ENCODE assay signal across 24 mouse cellular contexts in genomic region chr11:70251853-70252252, GRCm38 (mm10). TPM values are rescaled to one million over a fixed set of nuclear protein-coding genes. Genes with fewer than 3 reads are reported as not detected.
DNase-seq lines count a peak whose midpoint lies in the region; ATAC-seq and TF ChIP-seq lines count a peak whose summit lies in the region.
"Had no signal": no experiment of that assay in that cellular context is flagged by ENCODE, and none has a peak within 500 bp of the region (broad histone marks: within the 10 kb centered on the region; RNA-seq: fewer than 3 reads in every experiment).

No protein-coding gene starts in this region.

- H3K9me3 ChIP-seq in heart, postnatal 0 days (replicated peaks; ENCODE audit: control insufficient read depth, low read length) = no peaks in the 10 kb centered on the region
- no peaks in the 10 kb centered on the region for H3K9me3 ChIP-seq in heart, embryonic 10.5 days
- H3K9me3 ChIP-seq in liver, embryonic 13.5 days (replicated peaks) = no peaks in the 10 kb centered on the region
- H3K9me3 ChIP-seq in liver, embryonic 11.5 days (ENCODE audit: control insufficient read depth, low read length) = no peaks in the 10 kb centered on the region
- H3K9me3 ChIP-seq in megakaryocyte, embryonic 14.5 days = peaks cover 3% of the 10 kb centered on the region; the same call in 1 of the 2 replicates
- H3K9me3 ChIP-seq: embryonic facial prominence, embryonic 13.5 days; embryonic facial prominence, embryonic 15.5 days; forebrain, embryonic 10.5 days; forebrain, embryonic 12.5 days had no signal

- no peak; the same call in 1 of the 2 replicates for TF ChIP-seq EP300 in heart, postnatal 0 days (IDR thresholded peaks at IDR 0.05; ENCODE audit: low read depth)

- peaks cover 43% of the 10 kb centered on the region for H3K27me3 ChIP-seq in heart, postnatal 0 days (ENCODE audit: control insufficient read depth, insufficient read depth, low read length)
- H3K27me3 ChIP-seq in heart, embryonic 10.5 days (ENCODE audit: insufficient read depth, poor library complexity, severe bottlenecking) = peaks cover 69% of the 10 kb centered on the region
- peaks cover 71% of the 10 kb centered on the region for H3K27me3 ChIP-seq in liver, embryonic 13.5 days
- peaks cover 43% of the 10 kb centered on the region for H3K27me3 ChIP-seq in liver, embryonic 11.5 days (replicated peaks; ENCODE audit: control insufficient read depth, insufficient read depth, low read length)
- H3K27me3 ChIP-seq in megakaryocyte, embryonic 14.5 days (replicated peaks) = no peaks in the 10 kb centered on the region

- no peaks in the 10 kb centered on the region for H3K4me1 ChIP-seq in heart, postnatal 0 days (ENCODE audit: control insufficient read depth, insufficient read depth)
- H3K4me1 ChIP-seq in heart, embryonic 10.5 days = peaks cover 14% of the 10 kb centered on the region
- H3K4me1 ChIP-seq in liver, embryonic 13.5 days (replicated peaks) = peaks cover 8% of the 10 kb centered on the region; the same call in 1 of the 2 replicates
- H3K4me1 ChIP-seq in liver, embryonic 11.5 days (replicated peaks; ENCODE audit: control insufficient read depth, insufficient read depth, low read length) = 0 out of 2 replicates have a peak, but pooled peaks cover 2% of the 10 kb centered on the region
- peaks cover 97% of the 10 kb centered on the region for H3K4me1 ChIP-seq in megakaryocyte, embryonic 14.5 days

- 52% methylated on average over 8 of the region's 8 CpGs for WGBS in heart, postnatal 0 days
- WGBS in heart, embryonic 10.5 days = 63% methylated on average over 8 of the region's 8 CpGs
- WGBS in liver, embryonic 13.5 days (ENCODE audit: insufficient replicate concordance) = 51% methylated on average over 8 of the region's 8 CpGs
- WGBS in liver, embryonic 11.5 days = 70% methylated on average over 8 of the region's 8 CpGs

- TF ChIP-seq CTCF in heart, postnatal 0 days (IDR thresholded peaks at IDR 0.05; ENCODE audit: low read depth) = no peak

- H3K9ac ChIP-seq in heart, postnatal 0 days (replicated peaks; ENCODE audit: low read depth, low read length) = no peak overlapping the region
- H3K9ac ChIP-seq in liver, embryonic 13.5 days = no peak overlapping the region
- H3K9ac ChIP-seq in liver, embryonic 11.5 days (ENCODE audit: low read depth, low read length) = no peak overlapping the region
- H3K9ac ChIP-seq: embryonic facial prominence, embryonic 13.5 days; embryonic facial prominence, embryonic 15.5 days; forebrain, embryonic 12.5 days had no signal

- no peak overlapping the region for H3K4me2 ChIP-seq in heart, postnatal 0 days (ENCODE audit: low read depth, low read length)
- no peak overlapping the region for H3K4me2 ChIP-seq in liver, embryonic 13.5 days
- no peak overlapping the region for H3K4me2 ChIP-seq in liver, embryonic 11.5 days
- H3K4me2 ChIP-seq: embryonic facial prominence, embryonic 13.5 days; embryonic facial prominence, embryonic 15.5 days; forebrain, embryonic 12.5 days had no signal

- DNase-seq in heart, postnatal 0 days (ENCODE audit: low spot score) = no peak
- no peak for DNase-seq in heart, embryonic 10.5 days (ENCODE audit: low spot score)
- no peak for DNase-seq in liver, embryonic 13.5 days
- DNase-seq in liver, embryonic 11.5 days (ENCODE audit: low spot score) = no peak
- DNase-seq: adrenal gland, adult 2 months; adrenal gland, postnatal 10 days; adrenal gland, postnatal 25 days; cerebellum, adult 11 months; cerebellum, adult 18-20 months; cerebellum, adult 8-10 months; cerebellum, adult 9-11 months; cerebellum, postnatal 14 days; cerebellum, postnatal 36 days; embryo, embryonic 11 days had no signal

- no peak overlapping the region for H3K27ac ChIP-seq in heart, postnatal 0 days (ENCODE audit: low read depth)
- H3K27ac ChIP-seq in heart, embryonic 10.5 days = no peak overlapping the region
- H3K27ac ChIP-seq in liver, embryonic 13.5 days = no peak overlapping the region
- no peak overlapping the region for H3K27ac ChIP-seq in liver, embryonic 11.5 days (ENCODE audit: low read depth, low read length)
- H3K27ac ChIP-seq: embryonic facial prominence, embryonic 13.5 days; embryonic facial prominence, embryonic 15.5 days; forebrain, embryonic 10.5 days; forebrain, embryonic 12.5 days had no signal

- no peak overlapping the region for H3K4me3 ChIP-seq in heart, postnatal 0 days (ENCODE audit: low read depth, low read length)
- H3K4me3 ChIP-seq in heart, embryonic 10.5 days = no peak overlapping the region
- no peak overlapping the region for H3K4me3 ChIP-seq in liver, embryonic 13.5 days (replicated peaks)
- no peak overlapping the region for H3K4me3 ChIP-seq in liver, embryonic 11.5 days (ENCODE audit: low read depth, low read length)
- peak overlapping the region; percentile 94 for H3K4me3 ChIP-seq in megakaryocyte, embryonic 14.5 days (replicated peaks)
- H3K4me3 ChIP-seq: embryonic facial prominence, embryonic 13.5 days; embryonic facial prominence, embryonic 15.5 days; erythroblast, embryonic 14.5 days; forebrain, embryonic 10.5 days; forebrain, embryonic 12.5 days had no signal

- H3K36me3 ChIP-seq in heart, postnatal 0 days (replicated peaks; ENCODE audit: control insufficient read depth, insufficient read depth, low read length) = no peaks in the 10 kb centered on the region
- H3K36me3 ChIP-seq in heart, embryonic 10.5 days = no peaks in the 10 kb centered on the region
- no peaks in the 10 kb centered on the region for H3K36me3 ChIP-seq in liver, embryonic 13.5 days
- no peaks in the 10 kb centered on the region for H3K36me3 ChIP-seq in liver, embryonic 11.5 days (ENCODE audit: control insufficient read depth, insufficient read depth, low read length)
- peaks cover 86% of the 10 kb centered on the region for H3K36me3 ChIP-seq in megakaryocyte, embryonic 14.5 days (replicated peaks; ENCODE audit: low read length)
- H3K36me3 ChIP-seq: embryonic facial prominence, embryonic 13.5 days; embryonic facial prominence, embryonic 15.5 days; forebrain, embryonic 10.5 days; forebrain, embryonic 12.5 days had no signal

- peak; percentile 39; the same call in 1 of the 2 replicates for ATAC-seq in heart, postnatal 0 days (ENCODE audit: insufficient read depth, low read depth)
- 0 out of 2 replicates have a peak, but pooled peaks have one; percentile 26 for ATAC-seq in liver, embryonic 13.5 days (ENCODE audit: low read depth)
- no peak for ATAC-seq in liver, embryonic 11.5 days (replicated peaks; ENCODE audit: low FRiP score)
- no peak for ATAC-seq in megakaryocyte, adult 5-6 weeks (ENCODE audit: poor library complexity, severe bottlenecking)
- ATAC-seq: forebrain, embryonic 14.5 days had no signal

RNA-seq across cellular contexts. Expression of gene Alox12, which starts 3.3 kb away (rescaled TPM):
- 1.4 and 2.5 TPM in 2 replicates for total RNA-seq in heart, postnatal 0 days (2014; rRNA removed; ENCODE audit: low replicate concordance)
- polyA plus RNA-seq in heart, postnatal 0 days (2015; fragmentation: Nextera tagmentation; extraction: Ambion mirVana) = 2.3 TPM in 2 replicates
- 3.9 and 5.0 TPM in 2 replicates for polyA plus RNA-seq in heart, embryonic 10.5 days (2016; fragmentation: Nextera tagmentation; extraction: Ambion mirVana)
- polyA plus RNA-seq in liver, embryonic 13.5 days (2015; fragmentation: Nextera tagmentation; extraction: Ambion mirVana) = 19.5 and 21.6 TPM in 2 replicates
- polyA plus RNA-seq in liver, embryonic 11.5 days (2014; fragmentation: Nextera tagmentation; extraction: Ambion mirVana) = 21.5 and 22.5 TPM in 2 replicates
- polyA plus RNA-seq in megakaryocyte, embryonic 14.5 days (2012; ENCODE audit: insufficient read depth, low replicate concordance) = 66.3 and 164 TPM in 2 replicates
- not detected in 2 replicates for total RNA-seq in megakaryocyte, adult 5-6 weeks (2015)
- not detected in 2 replicates for total RNA-seq in megakaryocyte, adult 5-6 weeks (2017)
- total RNA-seq: MEL had no signal

RNA-seq across cellular contexts. Expression of gene Rnasek, which starts 12.2 kb away (rescaled TPM):
- 13.1 and 75.0 TPM in 2 replicates for total RNA-seq in heart, postnatal 0 days (2014; rRNA removed; ENCODE audit: low replicate concordance)
- polyA plus RNA-seq in heart, postnatal 0 days (2015; fragmentation: Nextera tagmentation; extraction: Ambion mirVana) = 311 and 336 TPM in 2 replicates
- 126 and 165 TPM in 2 replicates for polyA plus RNA-seq in heart, embryonic 10.5 days (2016; fragmentation: Nextera tagmentation; extraction: Ambion mirVana)
- 155 and 175 TPM in 2 replicates for polyA plus RNA-seq in liver, embryonic 13.5 days (2015; fragmentation: Nextera tagmentation; extraction: Ambion mirVana)
- polyA plus RNA-seq in liver, embryonic 11.5 days (2014; fragmentation: Nextera tagmentation; extraction: Ambion mirVana) = 184 and 188 TPM in 2 replicates
- 869 and 1,064 TPM in 2 replicates for polyA plus RNA-seq in megakaryocyte, embryonic 14.5 days (2012; ENCODE audit: insufficient read depth, low replicate concordance)
- total RNA-seq in megakaryocyte, adult 5-6 weeks (2015) = 221 and 238 TPM in 2 replicates
- total RNA-seq in megakaryocyte, adult 5-6 weeks (2017) = 29.7 and 38.5 TPM in 2 replicates

RNA-seq across cellular contexts. Expression of gene Gm21988, which starts 12.2 kb away (rescaled TPM):
- total RNA-seq in heart, postnatal 0 days (2014; rRNA removed; ENCODE audit: low replicate concordance) = 6.8 and 15.2 TPM in 2 replicates
- 7.5 and 8.6 TPM in 2 replicates for polyA plus RNA-seq in heart, postnatal 0 days (2015; fragmentation: Nextera tagmentation; extraction: Ambion mirVana)
- 6.5 and 8.7 TPM in 2 replicates for polyA plus RNA-seq in heart, embryonic 10.5 days (2016; fragmentation: Nextera tagmentation; extraction: Ambion mirVana)
- polyA plus RNA-seq in liver, embryonic 13.5 days (2015; fragmentation: Nextera tagmentation; extraction: Ambion mirVana) = 6.5 and 7.1 TPM in 2 replicates
- polyA plus RNA-seq in liver, embryonic 11.5 days (2014; fragmentation: Nextera tagmentation; extraction: Ambion mirVana) = 7.6 and 9.6 TPM in 2 replicates
- polyA plus RNA-seq in megakaryocyte, embryonic 14.5 days (2012; ENCODE audit: insufficient read depth, low replicate concordance) = 25.7 and 41.9 TPM in 2 replicates
- 4.0 and 5.2 TPM in 2 replicates for total RNA-seq in megakaryocyte, adult 5-6 weeks (2015)
- total RNA-seq in megakaryocyte, adult 5-6 weeks (2017) = 0.11 and 4.3 TPM in 2 replicates
- total RNA-seq: common myeloid progenitor, adult 5-6 weeks had no signal

RNA-seq across cellular contexts. Expression of gene 0610010K14Rik, which starts 14.1 kb away (rescaled TPM):
- total RNA-seq in heart, postnatal 0 days (2014; rRNA removed; ENCODE audit: low replicate concordance) = 47.7 and 60.5 TPM in 2 replicates
- polyA plus RNA-seq in heart, postnatal 0 days (2015; fragmentation: Nextera tagmentation; extraction: Ambion mirVana) = 96.5 and 102 TPM in 2 replicates
- polyA plus RNA-seq in heart, embryonic 10.5 days (2016; fragmentation: Nextera tagmentation; extraction: Ambion mirVana) = 142 and 153 TPM in 2 replicates
- polyA plus RNA-seq in liver, embryonic 13.5 days (2015; fragmentation: Nextera tagmentation; extraction: Ambion mirVana) = 82.5 and 85.7 TPM in 2 replicates
- 138 and 140 TPM in 2 replicates for polyA plus RNA-seq in liver, embryonic 11.5 days (2014; fragmentation: Nextera tagmentation; extraction: Ambion mirVana)
- 169 and 210 TPM in 2 replicates for polyA plus RNA-seq in megakaryocyte, embryonic 14.5 days (2012; ENCODE audit: insufficient read depth, low replicate concordance)
- 74.4 and 77.6 TPM in 2 replicates for total RNA-seq in megakaryocyte, adult 5-6 weeks (2015)
- 25.6 and 31.5 TPM in 2 replicates for total RNA-seq in megakaryocyte, adult 5-6 weeks (2017)

RNA-seq across cellular contexts. Expression of gene Bcl6b, which starts 22.3 kb away (rescaled TPM):
- total RNA-seq in heart, postnatal 0 days (2014; rRNA removed; ENCODE audit: low replicate concordance) = 12.8 and 44.1 TPM in 2 replicates
- 16.8 and 18.9 TPM in 2 replicates for polyA plus RNA-seq in heart, postnatal 0 days (2015; fragmentation: Nextera tagmentation; extraction: Ambion mirVana)
- 10.7 and 15.0 TPM in 2 replicates for polyA plus RNA-seq in heart, embryonic 10.5 days (2016; fragmentation: Nextera tagmentation; extraction: Ambion mirVana)
- polyA plus RNA-seq in liver, embryonic 13.5 days (2015; fragmentation: Nextera tagmentation; extraction: Ambion mirVana) = 1.6 and 1.8 TPM in 2 replicates
- polyA plus RNA-seq in liver, embryonic 11.5 days (2014; fragmentation: Nextera tagmentation; extraction: Ambion mirVana) = 6.8 and 7.3 TPM in 2 replicates
- polyA plus RNA-seq in megakaryocyte, embryonic 14.5 days (2012; ENCODE audit: insufficient read depth, low replicate concordance) = not detected in 2 replicates
- total RNA-seq in megakaryocyte, adult 5-6 weeks (2015) = 0.04 and 0.27 TPM in 2 replicates
- total RNA-seq in megakaryocyte, adult 5-6 weeks (2017) = not detected in 2 replicates
- total RNA-seq: MEL had no signal

Comparison
In these comparisons a context has a peak if more than half of its experiments do, and no peak if none do; other contexts are left out.
1. ATAC-seq: peak in heart, postnatal 0 days (single experiment) and liver, embryonic 13.5 days (single experiment); none in liver, embryonic 11.5 days (single experiment) and megakaryocyte, adult 5-6 weeks (single experiment).